Mouse (Mus musculus): ENCODE data around the gene Mark1. TPM values are rescaled to one million over a fixed set of nuclear protein-coding genes. Genes with fewer than 3 reads are reported as not detected.

Mark1 gene
- polyA plus RNA-seq, 1 experiment from 2014 or later = 4.0 TPM

- no peaks in the 10 kb centered on the region for H3K27me3 ChIP-seq (replicated peaks; ENCODE audit: control insufficient read depth, insufficient read depth, low read length)
- no peak overlapping the region for H3K4me3 ChIP-seq (ENCODE audit: low read depth, low read length)
- H3K4me1 ChIP-seq (ENCODE audit: control insufficient read depth, insufficient read depth, low read length) = no peaks in the 10 kb centered on the region
- WGBS = 83% methylated on average over 5 of the region's 5 CpGs
- H3K36me3 ChIP-seq (ENCODE audit: control insufficient read depth, insufficient read depth, low read length) = peaks cover 49% of the 10 kb centered on the region
- ATAC-seq (ENCODE audit: low read depth) (no peak), DNase-seq (ENCODE audit: low spot score) (no peak)
- no peak overlapping the region for H3K9ac ChIP-seq (ENCODE audit: low read depth, low read length)
- no peaks in the 10 kb centered on the region for H3K9me3 ChIP-seq (ENCODE audit: control insufficient read depth, low read length)
- H3K27ac ChIP-seq (replicated peaks; ENCODE audit: low read depth, low read length) = no peak overlapping the region
- H3K4me2 ChIP-seq (ENCODE audit: low read depth, low read length) = no peak overlapping the region
Observed at GRCm38 (mm10) chr1:184920057-184920456, 79.3 kb downstream of the Mark1 start.

- ATAC-seq (ENCODE audit: low read depth) (no peak; the same call in 1 of the 2 replicates), DNase-seq (ENCODE audit: low spot score) (peak; percentile 12)
- 81% methylated on average over 5 of the region's 5 CpGs for WGBS
- Histone ChIP-seq H3K27me3 (replicated peaks; ENCODE audit: control insufficient read depth, insufficient read depth, low read length) (no peaks in the 10 kb centered on the region), H3K4me1 (ENCODE audit: control insufficient read depth, insufficient read depth, low read length) (no peaks in the 10 kb centered on the region), H3K36me3 (ENCODE audit: control insufficient read depth, insufficient read depth, low read length) (peaks cover 52% of the 10 kb centered on the region), H3K9me3 (ENCODE audit: control insufficient read depth, low read length) (no peaks in the 10 kb centered on the region), H3K4me2 (ENCODE audit: low read depth, low read length) (no peak overlapping the region), H3K27ac (replicated peaks; ENCODE audit: low read depth, low read length) (no peak overlapping the region), H3K4me3 (ENCODE audit: low read depth, low read length) (no peak overlapping the region), H3K9ac (ENCODE audit: low read depth, low read length) (no peak overlapping the region)
Observed at GRCm38 (mm10) chr1:184918227-184918888, 81.0 kb downstream of the Mark1 start.

- Histone ChIP-seq H3K4me1 (ENCODE audit: control insufficient read depth, insufficient read depth, low read length) (no peaks in the 10 kb centered on the region), H3K27ac (replicated peaks; ENCODE audit: low read depth, low read length) (no peak overlapping the region), H3K4me2 (ENCODE audit: low read depth, low read length) (no peak overlapping the region), H3K36me3 (ENCODE audit: control insufficient read depth, insufficient read depth, low read length) (peaks cover 67% of the 10 kb centered on the region), H3K4me3 (ENCODE audit: low read depth, low read length) (no peak overlapping the region), H3K9me3 (ENCODE audit: control insufficient read depth, low read length) (no peaks in the 10 kb centered on the region), H3K27me3 (replicated peaks; ENCODE audit: control insufficient read depth, insufficient read depth, low read length) (no peaks in the 10 kb centered on the region), H3K9ac (ENCODE audit: low read depth, low read length) (no peak overlapping the region)
- 91% methylated on average over 18 of the region's 18 CpGs for WGBS
- ATAC-seq (ENCODE audit: low read depth) (no peak), DNase-seq (ENCODE audit: low spot score) (no peak)
Observed at GRCm38 (mm10) chr1:184912336-184912735, 87.0 kb downstream of the Mark1 start.

- no peak for ATAC-seq (ENCODE audit: low read depth)
- no peak overlapping the region for H3K4me2 ChIP-seq (ENCODE audit: low read depth, low read length)
- peaks cover 67% of the 10 kb centered on the region for H3K36me3 ChIP-seq (ENCODE audit: control insufficient read depth, insufficient read depth, low read length)
- H3K4me3 ChIP-seq (ENCODE audit: low read depth, low read length) = no peak overlapping the region
- WGBS = 70% methylated on average over 6 of the region's 6 CpGs
- no peak overlapping the region for H3K27ac ChIP-seq (replicated peaks; ENCODE audit: low read depth, low read length)
- no peaks in the 10 kb centered on the region for H3K9me3 ChIP-seq (ENCODE audit: control insufficient read depth, low read length)
- H3K27me3 ChIP-seq (replicated peaks; ENCODE audit: control insufficient read depth, insufficient read depth, low read length) = no peaks in the 10 kb centered on the region
- no peaks in the 10 kb centered on the region for H3K4me1 ChIP-seq (ENCODE audit: control insufficient read depth, insufficient read depth, low read length)
- DNase-seq (ENCODE audit: low spot score) = no peak
- no peak overlapping the region for H3K9ac ChIP-seq (ENCODE audit: low read depth, low read length)
Observed at GRCm38 (mm10) chr1:184911861-184912260, 87.5 kb downstream of the Mark1 start.

GRCm38 (mm10) chr1:184908558-184908957 lies 90.8 kb downstream of the Mark1 start:
- peaks cover 77% of the 10 kb centered on the region for H3K36me3 ChIP-seq (ENCODE audit: control insufficient read depth, insufficient read depth, low read length)
- DNase-seq (ENCODE audit: low spot score) = peak; percentile 11
- no peak overlapping the region for H3K4me2 ChIP-seq (ENCODE audit: low read depth, low read length)
- WGBS = 74% methylated on average over 9 of the region's 9 CpGs
- H3K27ac ChIP-seq (replicated peaks; ENCODE audit: low read depth, low read length) = no peak overlapping the region
- H3K27me3 ChIP-seq (replicated peaks; ENCODE audit: control insufficient read depth, insufficient read depth, low read length) = no peaks in the 10 kb centered on the region
- H3K9me3 ChIP-seq (ENCODE audit: control insufficient read depth, low read length) = no peaks in the 10 kb centered on the region
- H3K9ac ChIP-seq (ENCODE audit: low read depth, low read length) = no peak overlapping the region
- H3K4me3 ChIP-seq (ENCODE audit: low read depth, low read length) = no peak overlapping the region
- H3K4me1 ChIP-seq (ENCODE audit: control insufficient read depth, insufficient read depth, low read length) = no peaks in the 10 kb centered on the region
- ATAC-seq (ENCODE audit: low read depth) = no peak

GRCm38 (mm10) chr1:184905904-184906745 lies 93.2 kb downstream of the Mark1 start:
- Histone ChIP-seq H3K36me3 (ENCODE audit: control insufficient read depth, insufficient read depth, low read length) (peaks cover 69% of the 10 kb centered on the region), H3K9ac (ENCODE audit: low read depth, low read length) (no peak overlapping the region), H3K4me1 (ENCODE audit: control insufficient read depth, insufficient read depth, low read length) (no peaks in the 10 kb centered on the region), H3K4me2 (ENCODE audit: low read depth, low read length) (no peak overlapping the region), H3K27ac (replicated peaks; ENCODE audit: low read depth, low read length) (no peak overlapping the region; the same call in 1 of the 2 replicates), H3K9me3 (ENCODE audit: control insufficient read depth, low read length) (no peaks in the 10 kb centered on the region), H3K27me3 (replicated peaks; ENCODE audit: control insufficient read depth, insufficient read depth, low read length) (no peaks in the 10 kb centered on the region), H3K4me3 (ENCODE audit: low read depth, low read length) (no peak overlapping the region)
- WGBS = 79% methylated on average over 12 of the region's 12 CpGs
- peak; percentile 58 for DNase-seq (ENCODE audit: low spot score)
- peak; percentile 32 for ATAC-seq (ENCODE audit: low read depth)

- Histone ChIP-seq H3K27ac (replicated peaks; ENCODE audit: low read depth, low read length) (no peak overlapping the region), H3K36me3 (ENCODE audit: control insufficient read depth, insufficient read depth, low read length) (peaks cover 66% of the 10 kb centered on the region), H3K4me1 (ENCODE audit: control insufficient read depth, insufficient read depth, low read length) (no peaks in the 10 kb centered on the region), H3K9me3 (ENCODE audit: control insufficient read depth, low read length) (no peaks in the 10 kb centered on the region), H3K27me3 (replicated peaks; ENCODE audit: control insufficient read depth, insufficient read depth, low read length) (no peaks in the 10 kb centered on the region), H3K4me3 (ENCODE audit: low read depth, low read length) (no peak overlapping the region), H3K4me2 (ENCODE audit: low read depth, low read length) (no peak overlapping the region), H3K9ac (ENCODE audit: low read depth, low read length) (no peak overlapping the region)
- 67% methylated on average over 19 of the region's 19 CpGs for WGBS
- ATAC-seq (ENCODE audit: low read depth) (no peak), DNase-seq (ENCODE audit: low spot score) (peak; percentile 10)
Observed at GRCm38 (mm10) chr1:184905371-184905770, 94.0 kb downstream of the Mark1 start.

GRCm38 (mm10) chr1:184903697-184904096 lies 95.7 kb downstream of the Mark1 start:
- DNase-seq (ENCODE audit: low spot score) (no peak), ATAC-seq (ENCODE audit: low read depth) (peak; percentile 50)
- H3K4me1 ChIP-seq (ENCODE audit: control insufficient read depth, insufficient read depth, low read length) = no peaks in the 10 kb centered on the region
- peaks cover 64% of the 10 kb centered on the region for H3K36me3 ChIP-seq (ENCODE audit: control insufficient read depth, insufficient read depth, low read length)
- no peak overlapping the region for H3K4me2 ChIP-seq (ENCODE audit: low read depth, low read length)
- 75% methylated on average over 7 of the region's 7 CpGs for WGBS
- H3K27ac ChIP-seq (replicated peaks; ENCODE audit: low read depth, low read length) = no peak overlapping the region
- H3K27me3 ChIP-seq (replicated peaks; ENCODE audit: control insufficient read depth, insufficient read depth, low read length) = no peaks in the 10 kb centered on the region
- H3K9ac ChIP-seq (ENCODE audit: low read depth, low read length) = no peak overlapping the region
- H3K4me3 ChIP-seq (ENCODE audit: low read depth, low read length) = no peak overlapping the region
- H3K9me3 ChIP-seq (ENCODE audit: control insufficient read depth, low read length) = no peaks in the 10 kb centered on the region

Data from embryonic facial prominence, embryonic 14.5 days (tissue).